Mouse (Mus musculus): ENCODE measurements at regions not wholly inside any gene's neighbourhood (a gene's known extent, or its start where the extent isn't known, plus 50 kb on each side); places are given as distances from the start of the nearest gene placed in this dataset.

DNA sequence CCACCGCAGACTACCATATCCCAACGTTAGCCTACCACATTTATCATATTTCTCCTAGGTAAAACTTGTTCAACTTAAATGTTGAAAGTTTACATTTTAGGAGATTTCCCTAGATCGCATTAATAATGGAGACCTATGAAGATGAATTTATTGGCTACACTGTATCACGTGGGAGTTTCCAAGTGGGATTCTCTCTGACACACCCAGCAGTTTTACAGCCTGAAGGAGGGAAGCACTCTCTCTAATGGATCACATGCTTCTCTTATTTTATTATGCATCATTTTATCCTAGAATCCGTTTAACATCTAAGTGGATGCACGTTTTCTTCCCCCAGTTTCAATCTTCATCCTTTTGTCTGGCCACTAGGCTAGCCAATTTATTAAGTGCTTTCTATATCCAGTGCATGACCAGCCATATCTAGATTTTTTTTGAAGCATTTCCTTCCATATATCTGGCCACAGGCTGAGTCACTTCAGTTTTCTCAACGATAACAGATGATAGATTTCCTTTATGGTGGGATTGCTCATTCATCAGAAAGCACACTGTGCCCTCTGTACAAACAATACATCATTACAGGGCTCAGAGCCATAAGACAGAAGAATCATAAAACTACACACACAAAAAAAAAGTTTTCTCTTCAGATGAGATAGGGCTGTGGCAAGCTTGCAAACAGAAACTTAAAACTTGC is 476.3 kb upstream of the Syt1 start:
- TF ChIP-seq CTCF (IDR thresholded peaks at IDR 0.05; ENCODE audit: extremely low read depth, insufficient read depth, low read length): no peak
- TF ChIP-seq POLR2A (IDR thresholded peaks at IDR 0.05; ENCODE audit: extremely low read depth, insufficient read depth, low read length): no peak
